Mouse (Mus musculus): ENCODE results near the gene Mdm4. TPM values are rescaled to one million over a fixed set of nuclear protein-coding genes. Genes with fewer than 3 reads are reported as not detected.

The Mdm4 gene
- total and polyA plus RNA-seq, 3 experiments: 19.8 to 28.1 TPM; not detected in 1

DNA sequence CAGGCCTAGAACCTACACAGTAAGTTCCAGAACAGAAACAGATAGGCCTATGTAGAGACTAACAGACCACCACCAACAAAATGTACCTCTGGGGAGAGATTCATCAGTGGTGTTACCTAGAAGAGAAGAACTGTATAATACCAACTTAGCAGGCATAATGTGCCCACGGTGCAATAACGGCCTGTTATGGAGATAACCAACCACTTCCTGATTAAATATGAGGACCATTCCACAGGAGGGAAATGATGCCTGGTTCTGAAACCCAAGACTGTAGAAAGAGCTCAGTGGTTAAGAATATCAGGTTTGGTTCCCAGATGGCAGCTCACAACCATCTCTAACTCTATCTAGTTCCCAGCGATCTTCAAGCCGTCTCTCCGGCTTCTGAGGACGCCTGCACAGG lies 30.0 kb downstream of the Mdm4 start (continued):
- TF ChIP-seq EP300 (IDR thresholded peaks at IDR 0.05; ENCODE audit: low read depth in 1 of 2, low read length in 2 of 2) (peak; percentile 70; a peak in 3 of 4 replicates), POLR2AphosphoS5 (IDR thresholded peaks at IDR 0.05; ENCODE audit: borderline replicate concordance, low read depth, low read length) (no peak), TBP (IDR thresholded peaks at IDR 0.05; ENCODE audit: low read depth, low read length) (no peak), SIN3A (IDR thresholded peaks at IDR 0.05; ENCODE audit: low read length) (peak; percentile 31; the same call in 1 of the 2 replicates), GABPA (IDR thresholded peaks at IDR 0.05; ENCODE audit: low read depth, low read length) (no peak), JUND (IDR thresholded peaks at IDR 0.05; ENCODE audit: low read depth, low read length) (no peak), MAX (IDR thresholded peaks at IDR 0.05; ENCODE audit: low read length) (no peak), ZKSCAN1 (IDR thresholded peaks at IDR 0.05; ENCODE audit: low read depth, low read length) (no peak), TCF12 (IDR thresholded peaks at IDR 0.05; ENCODE audit: low read depth, low read length) (no peak; the same call in 1 of the 2 replicates), POLR2A (IDR thresholded peaks at IDR 0.05; ENCODE audit: control insufficient read depth in 1 of 2, insufficient read depth in 1 of 2, low read depth in 1 of 2, low read length in 2 of 2, poor library complexity in 1 of 2) (no peak), RAD21 (IDR thresholded peaks at IDR 0.05; ENCODE audit: low read depth, low read length) (no peak), MYC (IDR thresholded peaks at IDR 0.05; ENCODE audit: low read depth, low read length) (no peak), MYB (IDR thresholded peaks at IDR 0.05; ENCODE audit: low read depth, low read length) (peak; percentile 27; the same call in 1 of the 2 replicates), CHD1 (IDR thresholded peaks at IDR 0.05; ENCODE audit: low read depth, low read length) (no peak), E2F4 (IDR thresholded peaks at IDR 0.05; ENCODE audit: borderline replicate concordance, low read depth, low read length) (no peak), NRF1 (IDR thresholded peaks at IDR 0.05; ENCODE audit: insufficient read depth, low read depth, low read length, poor library complexity, severe bottlenecking) (no peak), MXI1 (IDR thresholded peaks at IDR 0.05; ENCODE audit: low read depth, low read length) (peak; percentile 30; the same call in 1 of the 2 replicates), CHD2 (IDR thresholded peaks at IDR 0.05; ENCODE audit: low read length) (no peak), KAT2A (conservative IDR thresholded peaks at IDR 0.05; ENCODE audit: low read depth, low read length) (no peak), MAZ (IDR thresholded peaks at IDR 0.05; ENCODE audit: low read depth, low read length) (no peak)

GRCm38 (mm10) chr1:132991580-132991979 lies 38.8 kb downstream of the Mdm4 start:
- Histone ChIP-seq H3K27ac (ENCODE audit: control insufficient read depth, low read depth, low read length) (no peak overlapping the region), H3K27me3 (ENCODE audit: control insufficient read depth in 1 of 2, insufficient read depth in 2 of 2, low read length in 2 of 2) (no peaks in the 10 kb centered on the region), H3K36me3 (ENCODE audit: control insufficient read depth in 1 of 2, insufficient read depth in 2 of 2, low read length in 2 of 2) (peaks cover 0 to 37% of the 10 kb centered on the region in 2 experiments), H3K9me3 (replicated peaks; ENCODE audit: insufficient read depth, low read length) (no peaks in the 10 kb centered on the region), H3K79me2 (ENCODE audit: control insufficient read depth, insufficient read depth, low read length, poor library complexity) (no peaks in the 10 kb centered on the region), H3K4me1 (ENCODE audit: control insufficient read depth in 1 of 2, insufficient read depth in 2 of 2, low read length in 2 of 2) (peaks cover 0 to 2% of the 10 kb centered on the region in 2 experiments; a peak in 1 of 4 replicates), H3K4me3 (ENCODE audit: control insufficient read depth in 1 of 2, insufficient read depth in 1 of 2, low read depth in 2 of 2, low read length in 2 of 2) (no peak overlapping the region), H3K9ac (ENCODE audit: control insufficient read depth, low read depth, low read length, poor library complexity, severe bottlenecking) (no peak overlapping the region)
- DNase-seq (ENCODE audit: low read depth, low spot score): no peak
- TF ChIP-seq MAX (IDR thresholded peaks at IDR 0.05; ENCODE audit: low read length): no peak
- no peak for TF ChIP-seq GATA1 (IDR thresholded peaks at IDR 0.05; ENCODE audit: low read depth, low read length)
- TF ChIP-seq MXI1 (IDR thresholded peaks at IDR 0.05; ENCODE audit: low read depth, low read length): no peak
- TF ChIP-seq EP300 (IDR thresholded peaks at IDR 0.05; ENCODE audit: low read depth in 1 of 2, low read length in 2 of 2): no peak
- TF ChIP-seq CHD2 (IDR thresholded peaks at IDR 0.05; ENCODE audit: low read length): no peak
- TF ChIP-seq ELF1 (IDR thresholded peaks at IDR 0.05; ENCODE audit: low read depth, low read length): no peak
- TF ChIP-seq E2F4 (IDR thresholded peaks at IDR 0.05; ENCODE audit: borderline replicate concordance, low read depth, low read length): no peak
- no peak for TF ChIP-seq ZNF384 (IDR thresholded peaks at IDR 0.05; ENCODE audit: low read depth, low read length)
- no peak for TF ChIP-seq POLR2AphosphoS2 (IDR thresholded peaks at IDR 0.05; ENCODE audit: low read length)
- no peak for TF ChIP-seq KAT2A (conservative IDR thresholded peaks at IDR 0.05; ENCODE audit: low read depth, low read length)
- no peak for TF ChIP-seq MYB (IDR thresholded peaks at IDR 0.05; ENCODE audit: low read depth, low read length)

All from MEL (cell line).